Comparison of ENCODE assay signal across 8 mouse cellular contexts in genomic region chr1:132341731-132342501, GRCm38 (mm10). TPM values are rescaled to one million over a fixed set of nuclear protein-coding genes. Genes with fewer than 3 reads are reported as not detected.
DNase-seq lines count a peak whose midpoint lies in the region; ATAC-seq lines count a peak whose summit lies in the region.

No protein-coding gene starts in this region.

- peak; percentile 97 for ATAC-seq in inflammation-experienced regulatory T-cells, adult 6 months

- DNase-seq in CD8-positive naive resting alpha-beta T cell, adult 2 months (ENCODE audit: low read depth in 2 of 2, low spot score in 2 of 2): peak; percentile 57 to 71
- peak; percentile 27 for DNase-seq in adrenal gland, postnatal 25 days
- DNase-seq in monocyte, adult 2 months (ENCODE audit: low read depth in 1 of 2, low spot score in 2 of 2): peak; percentile 66 to 75
- DNase-seq in retina, postnatal 1 day: no peak
- no peak for DNase-seq in left cerebral cortex, adult 11 months (ENCODE audit: low spot score)
- no peak for DNase-seq in cerebellum, postnatal 36 days
- DNase-seq in left cerebral cortex, adult 8-10 months (ENCODE audit: low spot score in 2 of 2): no peak

RNA-seq across cellular contexts. Expression of gene Nuak2, which starts 26.0 kb away (rescaled TPM):
- 2.4 and 4.8 TPM in 2 replicates for total RNA-seq in adrenal gland, postnatal 25 days (2021)
- polyA plus RNA-seq in inflammation-experienced regulatory T-cells, adult 6 months (2017; shearing (Covaris generic)): 1 to 10 TPM; 2.2 to 3.0 (median 2.6) TPM
- total RNA-seq in left cerebral cortex, adult 8-10 months (2022): 1 to 10 TPM in 3 of 4 experiments, under 1 TPM in 1; 0.81 to 1.7 (median 1.3) TPM

RNA-seq across cellular contexts. Expression of gene Klhdc8a, which starts 43.5 kb away (rescaled TPM):
- 116 and 153 TPM in 2 replicates for total RNA-seq in adrenal gland, postnatal 25 days (2021)
- polyA plus RNA-seq in inflammation-experienced regulatory T-cells, adult 6 months (2017; shearing (Covaris generic)): not detected
- 10 to 100 TPM; 12.3 to 15.1 (median 13.6) TPM for total RNA-seq in left cerebral cortex, adult 8-10 months (2022)

RNA-seq across cellular contexts. Expression of gene Tmcc2, which starts 49.2 kb away (rescaled TPM):
- 8.4 and 8.6 TPM in 2 replicates for total RNA-seq in adrenal gland, postnatal 25 days (2021)
- polyA plus RNA-seq in inflammation-experienced regulatory T-cells, adult 6 months (2017; shearing (Covaris generic)): 1 to 10 TPM in 2 of 3 experiments, under 1 TPM in 1; 0.39 to 1.2 (median 1.2) TPM
- 100 to 1,000 TPM; 182 to 205 (median 192) TPM for total RNA-seq in left cerebral cortex, adult 8-10 months (2022)

Comparison
In these comparisons a context has a peak if more than half of its experiments do, and no peak if none do; other contexts are left out.
1. DNase-seq: peak in CD8-positive naive resting alpha-beta T cell, adult 2 months (2 of 2), adrenal gland, postnatal 25 days (single experiment) and monocyte, adult 2 months (2 of 2); none in retina, postnatal 1 day (single experiment), left cerebral cortex, adult 11 months (single experiment), cerebellum, postnatal 36 days (0 of 2) and left cerebral cortex, adult 8-10 months (0 of 2).
2. RNA of gene Tmcc2, which starts 49.2 kb away (total RNA-seq): 182 to 205 TPM in left cerebral cortex, adult 8-10 months; 8.4 to 8.6 TPM in adrenal gland, postnatal 25 days; every median in the first group is over 10 times any median in the second.